Mouse (Mus musculus) spleen, adult 2 months (tissue): Measurements from ENCODE around the gene Gab1.

Source experiments
- CTCF ChIP-seq: fragments of 200-500 bp; IDR thresholded peaks from 2 replicates; pipeline ENCODE4 v1.5.1; 2011; ENCODE audit warnings: mild to moderate bottlenecking, inconsistent platforms; ENCODE audit not compliant: insufficient read depth, insufficient read length, insufficient replicate concordance; ENCODE audit errors: extremely low read depth
- POLR2A ChIP-seq: fragments of 200-500 bp; IDR thresholded peaks from 2 replicates; pipeline ENCODE4 v1.6.1; 2011; ENCODE audit warnings: low read depth, low read length, inconsistent platforms

DNA sequence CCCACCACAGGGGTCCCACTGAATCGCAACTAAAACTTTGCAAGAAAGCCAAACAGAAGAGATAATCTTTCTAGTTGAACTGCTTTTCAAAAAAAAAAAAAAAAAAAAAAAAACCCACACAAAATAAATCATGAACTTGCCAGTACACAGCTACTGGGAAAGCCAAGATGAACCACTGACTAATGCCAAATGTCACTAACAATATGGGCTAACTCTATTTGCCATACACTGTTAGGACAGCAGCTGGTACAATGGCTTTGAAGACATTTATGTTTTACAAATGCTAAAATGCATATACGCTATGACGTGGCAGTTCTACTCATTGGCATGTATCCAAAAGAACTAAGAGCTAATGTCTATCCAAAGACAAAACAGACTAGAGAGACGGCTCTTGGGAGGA, 84.2 kb downstream of the Gab1 start:
- TF ChIP-seq CTCF (no peak), POLR2A (no peak)
